Mouse (Mus musculus): ENCODE results near the gene Jph4.

The Jph4 gene

DNA sequence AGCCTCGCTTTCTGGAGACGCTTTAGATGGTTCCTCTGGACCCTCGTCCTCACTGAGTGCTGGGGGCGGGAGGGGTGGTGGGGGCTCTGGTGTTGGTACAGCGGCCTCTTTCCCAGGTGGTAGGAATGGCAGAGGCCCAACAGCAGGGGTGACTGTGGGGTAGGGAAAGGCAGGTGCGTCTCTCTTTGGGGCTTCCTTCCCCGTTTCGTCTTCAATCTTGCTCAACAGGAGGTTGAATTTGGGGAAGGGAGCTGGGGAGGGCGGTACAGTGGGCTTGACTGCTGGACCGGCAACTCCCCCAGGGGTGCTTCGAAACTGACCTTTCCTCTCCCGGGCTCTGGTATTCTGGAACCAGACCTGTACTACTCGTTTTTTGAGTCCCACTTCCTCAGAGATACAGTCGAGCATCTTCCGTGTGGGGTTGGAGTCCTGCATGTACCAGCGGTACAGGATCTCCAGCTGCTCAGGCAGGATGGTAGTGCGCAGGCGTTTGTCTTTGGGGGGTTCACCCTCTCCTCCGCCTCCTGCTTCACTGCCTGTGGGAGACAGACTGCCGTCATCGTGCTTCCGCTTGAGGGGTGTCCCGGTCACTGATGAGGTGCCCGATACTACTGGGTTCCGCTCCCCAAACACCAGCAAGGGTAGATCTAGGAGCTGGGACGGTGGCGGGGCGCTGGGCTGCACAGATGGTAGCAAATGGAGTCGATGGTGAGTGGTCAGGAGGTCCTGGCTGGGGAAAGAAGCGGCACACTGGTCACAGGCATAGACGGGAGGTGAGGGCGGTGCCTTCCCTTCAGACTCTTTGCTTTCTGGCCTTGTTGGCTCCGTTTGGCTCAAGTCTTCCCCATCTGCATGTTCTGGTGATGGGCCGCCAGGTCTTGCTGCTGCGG lies 52.0 kb downstream of the Jph4 start:
- DNase-seq (ENCODE audit: low spot score in 2 of 2): no peak

DNA sequence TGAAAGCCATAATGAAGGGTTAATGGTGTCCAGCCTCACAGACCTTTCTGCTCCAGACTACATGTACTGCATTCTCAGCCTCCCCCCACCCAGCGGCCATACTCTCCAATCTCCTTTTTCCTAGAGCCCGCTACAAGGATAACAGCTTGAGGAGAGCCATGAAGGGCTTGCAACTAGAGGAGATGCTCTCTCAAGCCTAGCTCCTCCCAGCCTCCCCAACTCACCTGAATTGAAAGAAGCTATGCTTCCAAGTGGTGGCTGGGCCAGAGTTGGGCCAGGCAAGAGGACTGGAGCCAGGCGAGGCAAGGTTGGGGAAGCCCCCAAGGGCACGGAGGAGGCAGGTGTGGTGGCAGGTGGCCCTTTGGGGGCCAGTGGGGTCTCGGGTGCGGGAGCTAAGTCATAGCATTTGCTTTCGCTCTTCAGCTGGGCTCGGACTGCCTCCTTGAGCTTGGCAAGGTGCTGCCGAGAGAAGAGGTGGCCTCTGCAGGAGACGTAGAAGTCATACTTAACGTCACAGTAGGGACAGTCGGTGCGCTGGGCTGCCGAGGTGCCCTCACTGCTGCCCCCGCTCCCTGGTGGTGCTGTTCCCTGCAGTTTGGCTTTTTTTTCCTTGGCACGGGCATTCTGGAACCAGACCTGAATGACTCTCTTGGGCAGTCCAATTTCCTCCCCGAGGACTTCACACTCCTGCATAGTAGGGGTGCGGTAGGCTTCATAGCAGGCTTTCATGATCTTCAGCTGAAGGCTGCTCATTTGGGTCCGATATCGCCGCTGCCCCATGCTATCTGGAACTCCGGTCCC lies 53.0 kb downstream of the Jph4 start:
- no peak for DNase-seq (ENCODE audit: low spot score in 2 of 2)

- DNase-seq (ENCODE audit: low spot score in 2 of 2): no peak
Observed at GRCm38 (mm10) chr14:55063117-55063516, 53.6 kb downstream of the Jph4 start.

DNA sequence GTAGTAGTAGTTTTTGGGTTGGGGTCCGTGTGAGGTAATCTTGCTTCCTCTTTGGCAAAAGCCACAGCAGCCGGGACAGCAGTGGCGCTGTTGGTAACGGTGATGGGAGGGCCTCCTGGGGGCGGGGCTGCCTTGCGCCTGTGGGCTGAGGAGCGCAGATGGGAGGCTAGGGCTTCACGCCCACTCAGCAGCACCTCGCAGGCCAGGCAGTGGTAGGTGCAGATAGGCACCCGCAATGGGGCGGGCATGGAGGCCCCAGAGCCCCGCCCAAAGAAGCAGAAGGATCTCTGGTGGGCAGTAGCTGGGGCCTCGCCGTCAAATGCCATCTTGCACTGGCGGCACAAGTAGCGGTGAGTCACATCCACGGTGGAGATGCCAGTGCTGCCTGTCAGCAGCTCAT lies 54.1 kb downstream of the Jph4 start:
- DNase-seq (ENCODE audit: low spot score in 2 of 2): peak in 1 of 2 experiments; percentile 12

- no peak for DNase-seq (ENCODE audit: low spot score in 2 of 2)
Observed at GRCm38 (mm10) chr14:55061845-55062244, 54.9 kb downstream of the Jph4 start.

GRCm38 (mm10) chr14:55059931-55060330 lies 56.8 kb downstream of the Jph4 start:
- no peak for DNase-seq (ENCODE audit: low spot score in 2 of 2)

DNA sequence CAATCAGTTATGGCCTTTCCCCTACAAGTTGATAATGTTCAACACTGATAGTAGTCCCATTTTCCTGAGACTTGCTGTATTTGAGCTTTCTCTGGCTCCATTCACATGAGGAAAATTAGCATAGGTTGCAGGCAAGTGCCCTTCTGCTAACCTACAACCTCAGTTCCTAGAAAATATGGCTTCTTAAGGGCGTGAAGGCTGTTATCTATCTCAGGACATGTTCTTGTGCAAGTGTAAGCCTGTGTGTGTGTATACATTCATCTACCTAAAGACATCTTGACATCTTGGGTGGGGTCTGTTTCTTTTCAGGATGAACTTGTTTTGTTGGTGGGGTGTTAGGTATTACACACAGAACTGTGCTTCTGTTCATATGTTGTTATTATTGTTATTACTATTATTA lies 57.7 kb downstream of the Jph4 start:
- no peak for DNase-seq (ENCODE audit: low spot score in 2 of 2)
